Mouse (Mus musculus): ENCODE measurements around the gene Slc7a7. TPM values are rescaled to one million over a fixed set of nuclear protein-coding genes. Genes with fewer than 3 reads are reported as not detected.

Slc7a7 gene
- total RNA-seq, 1 experiment, result 93.1 TPM

DNA sequence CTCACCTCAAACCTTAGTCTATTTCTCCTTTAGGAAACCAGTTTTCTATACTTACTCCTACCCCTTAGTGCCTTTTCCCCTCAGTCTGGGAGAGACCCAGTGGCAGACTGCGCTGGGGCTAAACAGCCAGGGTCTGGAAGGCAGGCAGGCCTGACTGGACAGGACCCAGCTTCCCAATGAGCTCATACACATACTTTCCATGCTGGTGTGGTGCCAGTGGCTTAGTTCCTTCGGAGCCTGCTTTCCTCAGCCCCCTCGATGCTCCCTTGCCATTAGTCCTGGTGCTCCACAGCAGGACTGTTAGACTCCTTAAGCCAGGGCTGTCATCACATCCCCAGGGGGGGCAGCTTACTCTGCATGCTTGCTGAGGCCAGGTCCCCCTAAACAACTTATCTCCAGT lies 27.9 kb upstream of the Slc7a7 start:
- Histone ChIP-seq H3K4me1 (ENCODE audit: control insufficient read depth in 2 of 2, insufficient read depth in 2 of 2, low read length in 2 of 2, poor library complexity in 1 of 2) (peaks cover 9 to 22% of the 10 kb centered on the region in 2 experiments), H3K4me3 (ENCODE audit: insufficient read depth in 1 of 2, low read depth in 1 of 2, low read length in 2 of 2, poor library complexity in 1 of 2, severe bottlenecking in 1 of 2) (no peak overlapping the region), H3K9ac (ENCODE audit: insufficient read depth, low read depth, low read length, poor library complexity, severe bottlenecking) (no peak overlapping the region), H3K27ac (ENCODE audit: insufficient read depth, low read depth, low read length, poor library complexity, severe bottlenecking) (no peak overlapping the region), H3K36me3 (ENCODE audit: control insufficient read depth, insufficient read depth, low read length, poor library complexity, severe bottlenecking) (no peaks in the 10 kb centered on the region), H3K9me3 (ENCODE audit: control insufficient read depth, insufficient read depth, low read depth, low read length) (no peaks in the 10 kb centered on the region)
- in situ Hi-C loops (cut with MboI; ENCODE audit: low sequenced_read_pairs in 2 of 2, unreplicated experiment in 2 of 2), result no loop called here
- no peak for DNase-seq (ENCODE audit: low read depth, low spot score)
- no peak for TF ChIP-seq ZNF384 (IDR thresholded peaks at IDR 0.05; ENCODE audit: low read depth, low read length)
- no peak for TF ChIP-seq HCFC1 (IDR thresholded peaks at IDR 0.05; ENCODE audit: borderline replicate concordance, insufficient read depth, low read length)
- TF ChIP-seq ZC3H11A (IDR thresholded peaks at IDR 0.05; ENCODE audit: borderline replicate concordance, low read depth, low read length), result no peak

- Histone ChIP-seq H3K36me3 (ENCODE audit: control insufficient read depth, insufficient read depth, low read length, poor library complexity, severe bottlenecking) (no peaks in the 10 kb centered on the region), H3K4me1 (ENCODE audit: control insufficient read depth in 2 of 2, insufficient read depth in 2 of 2, low read length in 2 of 2, poor library complexity in 1 of 2) (peaks cover 9 to 31% of the 10 kb centered on the region in 2 experiments), H3K4me3 (ENCODE audit: insufficient read depth in 1 of 2, low read depth in 1 of 2, low read length in 2 of 2, poor library complexity in 1 of 2, severe bottlenecking in 1 of 2) (no peak overlapping the region), H3K9me3 (ENCODE audit: control insufficient read depth, insufficient read depth, low read depth, low read length) (no peaks in the 10 kb centered on the region), H3K27ac (ENCODE audit: insufficient read depth, low read depth, low read length, poor library complexity, severe bottlenecking) (no peak overlapping the region), H3K9ac (ENCODE audit: insufficient read depth, low read depth, low read length, poor library complexity, severe bottlenecking) (no peak overlapping the region)
- TF ChIP-seq CHD2 (IDR thresholded peaks at IDR 0.05; ENCODE audit: low read depth, low read length) (no peak), ZNF384 (IDR thresholded peaks at IDR 0.05; ENCODE audit: low read depth, low read length) (peak; percentile 73), MAFK (IDR thresholded peaks at IDR 0.05; ENCODE audit: insufficient read depth, low read depth, low read length) (no peak), ZC3H11A (IDR thresholded peaks at IDR 0.05; ENCODE audit: borderline replicate concordance, low read depth, low read length) (no peak), HCFC1 (IDR thresholded peaks at IDR 0.05; ENCODE audit: borderline replicate concordance, insufficient read depth, low read length) (no peak)
- in situ Hi-C loops (cut with MboI; ENCODE audit: low sequenced_read_pairs in 2 of 2, unreplicated experiment in 2 of 2), result no loop called here
- DNase-seq (ENCODE audit: low read depth, low spot score), result no peak
Observed at GRCm38 (mm10) chr14:54443712-54444618, 26.4 kb upstream of the Slc7a7 start.

DNA sequence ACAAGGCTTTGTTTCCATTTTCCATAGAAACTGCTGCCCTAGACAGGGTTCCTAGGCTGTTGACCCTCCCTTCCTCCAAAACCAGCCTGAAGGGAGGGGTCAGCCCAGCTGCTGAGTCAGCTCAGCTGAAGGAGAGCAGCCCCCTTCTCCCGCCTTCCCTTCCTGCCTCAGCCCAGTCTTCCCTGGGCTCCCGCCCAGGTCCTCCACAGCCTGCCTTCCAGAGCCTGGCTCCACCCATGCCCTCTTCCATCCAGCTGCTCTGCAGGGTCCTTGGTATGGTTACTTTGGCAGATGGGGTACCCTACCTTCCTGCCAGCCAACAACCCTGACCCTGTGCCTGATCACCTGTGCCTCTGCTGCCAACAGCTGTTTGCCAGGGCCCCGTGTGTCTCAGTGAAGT lies 25.6 kb upstream of the Slc7a7 start:
- Histone ChIP-seq H3K9ac (ENCODE audit: insufficient read depth, low read depth, low read length, poor library complexity, severe bottlenecking) (no peak overlapping the region; the same call in 1 of the 2 replicates), H3K4me1 (ENCODE audit: control insufficient read depth in 2 of 2, insufficient read depth in 2 of 2, low read length in 2 of 2, poor library complexity in 1 of 2) (peaks cover 9 to 28% of the 10 kb centered on the region in 2 experiments), H3K27ac (ENCODE audit: insufficient read depth, low read depth, low read length, poor library complexity, severe bottlenecking) (no peak overlapping the region), H3K9me3 (ENCODE audit: control insufficient read depth, insufficient read depth, low read depth, low read length) (no peaks in the 10 kb centered on the region), H3K36me3 (ENCODE audit: control insufficient read depth, insufficient read depth, low read length, poor library complexity, severe bottlenecking) (no peaks in the 10 kb centered on the region), H3K4me3 (ENCODE audit: insufficient read depth in 1 of 2, low read depth in 1 of 2, low read length in 2 of 2, poor library complexity in 1 of 2, severe bottlenecking in 1 of 2) (peak overlapping the region in 1 of 2 experiments; percentile 30; a peak in 2 of 4 replicates)
- in situ Hi-C loops (cut with MboI; ENCODE audit: low sequenced_read_pairs in 2 of 2, unreplicated experiment in 2 of 2), result no loop called here
- no peak for TF ChIP-seq ZNF384 (IDR thresholded peaks at IDR 0.05; ENCODE audit: low read depth, low read length)
- no peak for TF ChIP-seq HCFC1 (IDR thresholded peaks at IDR 0.05; ENCODE audit: borderline replicate concordance, insufficient read depth, low read length)
- peak; percentile 93 for TF ChIP-seq MAFK (IDR thresholded peaks at IDR 0.05; ENCODE audit: insufficient read depth, low read depth, low read length)
- no peak for DNase-seq (ENCODE audit: low read depth, low spot score)

DNA sequence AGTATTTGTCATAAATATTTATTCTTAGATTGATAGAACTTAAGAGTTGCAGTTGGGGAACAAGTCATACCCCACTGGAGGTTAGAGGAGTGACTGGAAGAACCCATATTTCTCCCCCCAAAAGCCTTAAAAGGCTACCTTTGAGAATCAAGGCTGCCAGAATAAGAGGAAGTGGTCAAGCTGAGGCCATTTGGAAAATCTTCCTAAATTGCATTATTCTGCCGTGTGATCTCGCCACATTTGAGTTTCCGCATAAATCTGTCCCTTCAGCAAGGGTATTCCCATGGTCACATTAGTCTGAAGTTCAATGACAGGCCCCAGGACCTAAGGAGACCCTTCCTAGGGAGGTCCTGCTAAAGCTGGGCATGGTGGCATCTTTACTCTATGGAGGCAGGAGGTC lies 25.0 kb upstream of the Slc7a7 start:
- Histone ChIP-seq H3K4me1 (ENCODE audit: control insufficient read depth in 2 of 2, insufficient read depth in 2 of 2, low read length in 2 of 2, poor library complexity in 1 of 2) (peaks cover 9 to 28% of the 10 kb centered on the region in 2 experiments), H3K9me3 (ENCODE audit: control insufficient read depth, insufficient read depth, low read depth, low read length) (no peaks in the 10 kb centered on the region), H3K4me3 (ENCODE audit: insufficient read depth in 1 of 2, low read depth in 1 of 2, low read length in 2 of 2, poor library complexity in 1 of 2, severe bottlenecking in 1 of 2) (no peak overlapping the region), H3K36me3 (ENCODE audit: control insufficient read depth, insufficient read depth, low read length, poor library complexity, severe bottlenecking) (no peaks in the 10 kb centered on the region), H3K27ac (ENCODE audit: insufficient read depth, low read depth, low read length, poor library complexity, severe bottlenecking) (no peak overlapping the region), H3K9ac (ENCODE audit: insufficient read depth, low read depth, low read length, poor library complexity, severe bottlenecking) (no peak overlapping the region)
- no peak for DNase-seq (ENCODE audit: low read depth, low spot score)
- TF ChIP-seq MAFK (IDR thresholded peaks at IDR 0.05; ENCODE audit: insufficient read depth, low read depth, low read length) (no peak), CHD2 (IDR thresholded peaks at IDR 0.05; ENCODE audit: low read depth, low read length) (no peak), ZNF384 (IDR thresholded peaks at IDR 0.05; ENCODE audit: low read depth, low read length) (no peak), ZC3H11A (IDR thresholded peaks at IDR 0.05; ENCODE audit: borderline replicate concordance, low read depth, low read length) (no peak), HCFC1 (IDR thresholded peaks at IDR 0.05; ENCODE audit: borderline replicate concordance, insufficient read depth, low read length) (no peak)
- in situ Hi-C loops (cut with MboI; ENCODE audit: low sequenced_read_pairs in 2 of 2, unreplicated experiment in 2 of 2), result no loop called here
